Mouse (Mus musculus) G1E (cell line): ENCODE results near the gene Vmn1r91. TPM values are rescaled to one million over a fixed set of nuclear protein-coding genes. Genes with fewer than 3 reads are reported as not detected.
"Not testable (repeated sequence)": the region's sequence is repeated elsewhere in the genome, so short reads cannot be mapped to it uniquely, and the experiment has no call there.

Source experiments
- ATAC-seq: 2 replicates; pipeline ENCODE4 v1.8.0; 2016; ENCODE audit warnings: mild to moderate bottlenecking; ENCODE audit not compliant: insufficient number of reproducible peaks, poor library complexity, low FRiP score, severe bottlenecking; ENCODE audit errors: extremely low read depth
- DNase-seq: peaks from one replicate; pipeline ENCODE4 v3.0.0; 2012; ENCODE audit warnings: low spot score
- H3K27me3 ChIP-seq: 2 replicates; pipeline ENCODE4 v1.6.1; 2012; ENCODE audit warnings: mild to moderate bottlenecking, low read length, inconsistent platforms; ENCODE audit not compliant: insufficient read depth
- H3K36me3 ChIP-seq: replicated peaks from 2 replicates; pipeline ENCODE3; 2012; ENCODE audit warnings: mild to moderate bottlenecking, inconsistent platforms
- H3K4me1 ChIP-seq: 2 replicates; pipeline ENCODE4 v1.6.1; 2012; ENCODE audit warnings: low read depth, low read length, inconsistent platforms, mixed read lengths; ENCODE audit not compliant: insufficient read depth
- H3K4me3 ChIP-seq: 2 replicates; pipeline ENCODE4 v1.5.1; 2012; ENCODE audit warnings: low read depth, mild to moderate bottlenecking, inconsistent platforms, low read length, moderate library complexity, mixed read lengths
- H3K9me3 ChIP-seq: replicated peaks from 2 replicates; pipeline ENCODE4 v1.6.1; 2012; ENCODE audit warnings: inconsistent platforms
- polyA plus RNA-seq: library from polyadenylated mRNA; stranded (reverse); fragments of >175 nt; gene quantifications from 2 replicates; pipeline ENCODE4 v1.2.3, GENCODE M21; 2012
- total RNA-seq, 2 experiments: library from RNA; stranded (forward) in 1 of 2; stranded (reverse) in 1 of 2; fragments of 200-1000 nt in 1 of 2; fragments of >200 nt in 1 of 2; fragmentation: Nextera tagmentation in 1 of 2; gene quantifications; 2 replicates each; pipeline ENCODE4 v1.2.3; 2014 to 2017

The Vmn1r91 gene
- not detected in 2 replicates for total RNA-seq (2014; fragmentation: Nextera tagmentation)
- total RNA-seq (2017) = 0.05 and 0.06 TPM in 2 replicates
- not detected in 2 replicates for polyA plus RNA-seq

DNA sequence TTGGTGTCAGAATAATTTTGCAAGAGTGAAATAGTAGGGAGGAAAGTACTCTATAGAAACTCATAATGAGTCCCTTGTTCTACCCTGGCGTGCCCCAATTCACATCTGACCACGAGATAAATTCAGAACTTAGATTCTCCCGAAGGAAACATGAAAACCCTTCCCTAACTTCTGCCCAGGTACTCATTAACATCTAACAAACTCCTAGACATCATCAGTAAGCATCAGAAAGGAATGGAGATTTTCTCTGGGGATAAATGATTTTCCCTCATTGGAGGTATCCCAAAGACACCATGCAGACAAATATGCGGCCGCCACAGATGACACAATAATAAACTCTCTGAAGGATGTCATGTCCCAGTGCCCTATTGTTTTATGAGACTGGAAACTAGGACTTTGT, at the start of gene Vmn1r91:
Vmn1r91 (plus strand) TSS at position 301 of the 400 bp plus-strand sequence.
- H3K4me3 ChIP-seq, H3K27me3 ChIP-seq, DNase-seq, H3K9me3 ChIP-seq, ATAC-seq, H3K4me1 ChIP-seq, H3K36me3 ChIP-seq: not testable (repeated sequence)

DNA sequence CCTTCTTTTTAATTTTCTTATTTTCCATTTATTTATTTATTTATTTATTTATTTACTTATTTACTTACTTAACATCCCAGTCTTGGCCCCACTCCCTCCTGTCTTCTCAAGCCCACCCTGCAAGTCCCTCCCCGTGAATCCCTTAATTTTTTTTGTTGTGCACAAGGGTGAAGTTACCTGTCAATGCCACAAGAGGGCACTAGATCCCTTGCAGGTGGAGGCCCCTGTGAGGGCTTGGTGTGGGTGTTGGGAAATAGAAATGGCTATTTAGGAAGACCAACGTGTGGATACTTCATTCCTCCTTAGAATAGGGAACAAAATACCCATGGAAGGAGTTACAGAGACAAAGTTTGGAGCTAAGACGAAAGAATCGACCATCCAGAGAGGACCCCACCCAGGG, 35.4 kb upstream of the Vmn1r91 start:
- H3K4me3 ChIP-seq, H3K27me3 ChIP-seq, DNase-seq, H3K4me1 ChIP-seq, H3K9me3 ChIP-seq, H3K36me3 ChIP-seq, ATAC-seq: not testable (repeated sequence)

- H3K27me3 ChIP-seq, DNase-seq, H3K9me3 ChIP-seq, ATAC-seq, H3K4me3 ChIP-seq, H3K36me3 ChIP-seq, H3K4me1 ChIP-seq: not testable (repeated sequence)
Measured at GRCm38 (mm10) chr7:20078118-20078517, 21.4 kb upstream of the Vmn1r91 start.

DNA sequence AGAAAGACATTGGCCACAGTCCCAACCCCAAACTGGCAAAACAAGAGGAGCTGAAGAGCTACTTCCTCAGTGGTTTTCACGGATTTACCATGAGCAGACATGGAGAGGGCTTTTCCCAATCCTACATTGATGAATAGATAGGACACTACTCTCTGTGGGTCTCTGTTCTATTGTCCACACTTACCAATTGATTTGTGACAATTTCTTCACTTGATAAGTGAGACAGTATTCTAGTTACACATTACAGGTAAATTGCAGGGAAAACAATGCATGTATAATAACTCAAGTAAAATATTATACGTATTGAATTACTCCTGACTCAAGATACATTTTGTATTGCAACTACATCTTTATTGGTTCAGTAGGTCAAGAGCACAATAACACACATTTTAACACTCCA, 23.0 kb downstream of the Vmn1r91 start, which contains the start of gene Gm16442:
Gm16442 (minus strand) TSS at position 101 of the 400 bp plus-strand sequence.
- H3K4me3 ChIP-seq, H3K27me3 ChIP-seq, ATAC-seq, H3K36me3 ChIP-seq, H3K9me3 ChIP-seq, H3K4me1 ChIP-seq, DNase-seq: not testable (repeated sequence)

- H3K36me3 ChIP-seq, H3K4me1 ChIP-seq, H3K4me3 ChIP-seq, H3K9me3 ChIP-seq, H3K27me3 ChIP-seq, DNase-seq, ATAC-seq: not testable (repeated sequence)
Measured at GRCm38 (mm10) chr7:20138988-20139387, 39.5 kb downstream of the Vmn1r91 start, which contains the start of gene Vmn1r93. Gene Vmn1r93, minus strand, starts transcription at chr7:20139088.

Other genes starting within 250 kb of the Vmn1r91 start
- not detected in 2 replicates for gene Gm19345, start 247.7 kb upstream of the Vmn1r91 start, total RNA-seq (2014; fragmentation: Nextera tagmentation)
- not detected in 2 replicates for gene Gm19345, start 247.7 kb upstream of the Vmn1r91 start, total RNA-seq (2017)
- gene Gm19345, start 247.7 kb upstream of the Vmn1r91 start, polyA plus RNA-seq = not detected in 2 replicates
- 1.7 and 4.1 TPM in 2 replicates for gene Ceacam16, start 238.4 kb upstream of the Vmn1r91 start, total RNA-seq (2014; fragmentation: Nextera tagmentation)
- gene Ceacam16, start 238.4 kb upstream of the Vmn1r91 start, total RNA-seq (2017) = 2.3 and 2.8 TPM in 2 replicates
- gene Ceacam16, start 238.4 kb upstream of the Vmn1r91 start, polyA plus RNA-seq = 2.2 and 3.2 TPM in 2 replicates
- not detected in 2 replicates for gene Ceacam19, start 211.7 kb upstream of the Vmn1r91 start, total RNA-seq (2014; fragmentation: Nextera tagmentation)
- gene Ceacam19, start 211.7 kb upstream of the Vmn1r91 start, total RNA-seq (2017) = 0.05 TPM in 1 of 2 replicates, not detected in the other
- not detected in 2 replicates for gene Ceacam19, start 211.7 kb upstream of the Vmn1r91 start, polyA plus RNA-seq
- not detected in 2 replicates for gene Pvr, start 178.5 kb upstream of the Vmn1r91 start, total RNA-seq (2014; fragmentation: Nextera tagmentation)
- gene Pvr, start 178.5 kb upstream of the Vmn1r91 start, total RNA-seq (2017) = 0.17 and 0.33 TPM in 2 replicates
- not detected in 2 replicates for gene Pvr, start 178.5 kb upstream of the Vmn1r91 start, polyA plus RNA-seq
- gene Igsf23, start 148.9 kb upstream of the Vmn1r91 start, total RNA-seq (2014; fragmentation: Nextera tagmentation) = not detected in 2 replicates
- 0.11 TPM in 1 of 2 replicates, not detected in the other for gene Igsf23, start 148.9 kb upstream of the Vmn1r91 start, total RNA-seq (2017)
- gene Igsf23, start 148.9 kb upstream of the Vmn1r91 start, polyA plus RNA-seq = not detected in 2 replicates
- gene Ceacam20, start 134.3 kb upstream of the Vmn1r91 start, total RNA-seq (2014; fragmentation: Nextera tagmentation) = not detected in 2 replicates
- not detected in 2 replicates for gene Ceacam20, start 134.3 kb upstream of the Vmn1r91 start, total RNA-seq (2017)
- gene Ceacam20, start 134.3 kb upstream of the Vmn1r91 start, polyA plus RNA-seq = not detected in 2 replicates
- gene Nlrp9b, start 108.2 kb upstream of the Vmn1r91 start, total RNA-seq (2014; fragmentation: Nextera tagmentation) = not detected in 2 replicates
- 0.12 and 0.38 TPM in 2 replicates for gene Nlrp9b, start 108.2 kb upstream of the Vmn1r91 start, total RNA-seq (2017)
- not detected in 2 replicates for gene Nlrp9b, start 108.2 kb upstream of the Vmn1r91 start, polyA plus RNA-seq
- not detected in 2 replicates for gene Gm16442, start 22.9 kb downstream of the Vmn1r91 start, total RNA-seq (2014; fragmentation: Nextera tagmentation)
- 0.27 TPM in 1 of 2 replicates, not detected in the other for gene Gm16442, start 22.9 kb downstream of the Vmn1r91 start, total RNA-seq (2017)
- not detected in 2 replicates for gene Gm16442, start 22.9 kb downstream of the Vmn1r91 start, polyA plus RNA-seq
- gene Vmn1r93, start 39.4 kb downstream of the Vmn1r91 start, total RNA-seq (2014; fragmentation: Nextera tagmentation) = not detected in 2 replicates
- gene Vmn1r93, start 39.4 kb downstream of the Vmn1r91 start, total RNA-seq (2017) = not detected in 2 replicates
- not detected in 2 replicates for gene Vmn1r93, start 39.4 kb downstream of the Vmn1r91 start, polyA plus RNA-seq
- gene Vmn1r94, start 68.7 kb downstream of the Vmn1r91 start, total RNA-seq (2014; fragmentation: Nextera tagmentation) = not detected in 2 replicates
- gene Vmn1r94, start 68.7 kb downstream of the Vmn1r91 start, total RNA-seq (2017) = not detected in 2 replicates
- gene Vmn1r94, start 68.7 kb downstream of the Vmn1r91 start, polyA plus RNA-seq = not detected in 2 replicates
- gene Vmn1r95, start 94.0 kb downstream of the Vmn1r91 start, total RNA-seq (2014; fragmentation: Nextera tagmentation) = not detected in 2 replicates
- gene Vmn1r95, start 94.0 kb downstream of the Vmn1r91 start, total RNA-seq (2017) = 0.17 TPM in 1 of 2 replicates, not detected in the other
- not detected in 2 replicates for gene Vmn1r95, start 94.0 kb downstream of the Vmn1r91 start, polyA plus RNA-seq
- gene Gm6164, start 105.9 kb downstream of the Vmn1r91 start, total RNA-seq (2014; fragmentation: Nextera tagmentation) = not detected in 2 replicates
- not detected in 2 replicates for gene Gm6164, start 105.9 kb downstream of the Vmn1r91 start, total RNA-seq (2017)
- not detected in 2 replicates for gene Gm6164, start 105.9 kb downstream of the Vmn1r91 start, polyA plus RNA-seq
- not detected in 2 replicates for gene Gm4498, start 134.1 kb downstream of the Vmn1r91 start, total RNA-seq (2014; fragmentation: Nextera tagmentation)
- not detected in 2 replicates for gene Gm4498, start 134.1 kb downstream of the Vmn1r91 start, total RNA-seq (2017)
- gene Gm4498, start 134.1 kb downstream of the Vmn1r91 start, polyA plus RNA-seq = not detected in 2 replicates
- not detected in 2 replicates for gene Gm5890, start 163.2 kb downstream of the Vmn1r91 start, total RNA-seq (2014; fragmentation: Nextera tagmentation)
- not detected in 2 replicates for gene Gm5890, start 163.2 kb downstream of the Vmn1r91 start, total RNA-seq (2017)
- not detected in 2 replicates for gene Gm5890, start 163.2 kb downstream of the Vmn1r91 start, polyA plus RNA-seq
- gene Gm4133, start 234.4 kb downstream of the Vmn1r91 start, total RNA-seq (2014; fragmentation: Nextera tagmentation) = not detected in 2 replicates
- not detected in 2 replicates for gene Gm4133, start 234.4 kb downstream of the Vmn1r91 start, total RNA-seq (2017)
- not detected in 2 replicates for gene Gm4133, start 234.4 kb downstream of the Vmn1r91 start, polyA plus RNA-seq